Mouse (Mus musculus) heart, embryonic 15.5 days (tissue): Measurements from ENCODE around the gene Rhbdd1. TPM values are rescaled to one million over a fixed set of nuclear protein-coding genes. Genes with fewer than 3 reads are reported as not detected.

ENCODE experiments used
- ATAC-seq: fragments of 200-750 bp; cut with Nextera tagmentation; replicated peaks from 2 replicates; pipeline ENCODE4 v1.8.0; 2017; ENCODE audit warnings: low read depth, moderate TSS enrichment; ENCODE audit not compliant: insufficient number of reproducible peaks, insufficient read depth, low FRiP score
- H3K27ac ChIP-seq: fragments of 300-500 bp; sonication (generic); 2 replicates; pipeline ENCODE4 v1.5.1; 2015; ENCODE audit warnings: mild to moderate bottlenecking, inconsistent platforms
- H3K27me3 ChIP-seq: fragments of 300-500 bp; sonication (generic); 2 replicates; pipeline ENCODE4 v1.6.1; 2015; ENCODE audit warnings: inconsistent platforms
- H3K36me3 ChIP-seq: fragments of 300-500 bp; sonication (generic); 2 replicates; pipeline ENCODE4 v1.6.1; 2015; ENCODE audit warnings: mild to moderate bottlenecking, inconsistent platforms
- H3K4me1 ChIP-seq: fragments of 300-500 bp; sonication (generic); replicated peaks from 2 replicates; pipeline ENCODE4 v1.6.1; 2015; ENCODE audit warnings: inconsistent platforms
- H3K4me2 ChIP-seq: fragments of 300-500 bp; sonication (generic); 2 replicates; pipeline ENCODE4 v1.6.1; 2015; ENCODE audit warnings: inconsistent platforms, mild to moderate bottlenecking, moderate library complexity
- H3K4me3 ChIP-seq: fragments of 300-500 bp; sonication (generic); 2 replicates; pipeline ENCODE4 v1.5.1; 2015; ENCODE audit warnings: mild to moderate bottlenecking, inconsistent platforms
- H3K9ac ChIP-seq: fragments of 300-500 bp; sonication (generic); 2 replicates; pipeline ENCODE4 v1.6.1; 2015; ENCODE audit warnings: mild to moderate bottlenecking, inconsistent platforms
- H3K9me3 ChIP-seq: fragments of 300-500 bp; sonication (generic); replicated peaks from 2 replicates; pipeline ENCODE4 v1.6.1; 2016; ENCODE audit warnings: inconsistent platforms
- WGBS: fragments of 180-500 bp; shearing (Covaris S2); methylation state at CpG from one replicate; pipeline ENCODE4 v1.1.7; 2015; ENCODE audit warnings: mixed read lengths; 5-methylcytosine and 5-hydroxymethylcytosine counted together
- polyA plus RNA-seq: library from polyadenylated mRNA; unstranded; fragments of >200 nt; fragmentation: Nextera tagmentation; extraction: Ambion mirVana; gene quantifications from 2 replicates; pipeline ENCODE4 v1.2.1, GENCODE M21; 2015

Rhbdd1 gene
- polyA plus RNA-seq, 1 experiment from 2014 or later, result 7.6 TPM

GRCm38 (mm10) chr1:82286190-82287051 is 29.8 kb upstream of the Rhbdd1 start:
- Histone ChIP-seq H3K4me2 (peak overlapping the region; percentile 85), H3K36me3 (peaks cover 5% of the 10 kb centered on the region; the same call in 1 of the 2 replicates), H3K9ac (peak overlapping the region; percentile 70), H3K9me3 (no peaks in the 10 kb centered on the region), H3K27ac (peak overlapping the region; percentile 97), H3K4me1 (peaks cover 42% of the 10 kb centered on the region), H3K4me3 (peak overlapping the region; percentile 81), H3K27me3 (0 out of 2 replicates have a peak, but pooled peaks cover 4% of the 10 kb centered on the region)
- WGBS, result 20% methylated on average over 15 of the region's 15 CpGs
- no peak for ATAC-seq

GRCm38 (mm10) chr1:82287052-82287775 is 29.0 kb upstream of the Rhbdd1 start:
- Histone ChIP-seq H3K27ac (peak overlapping the region; percentile 97), H3K9me3 (no peaks in the 10 kb centered on the region), H3K9ac (peak overlapping the region; percentile 70), H3K4me3 (peak overlapping the region; percentile 81), H3K36me3 (peaks cover 5% of the 10 kb centered on the region; the same call in 1 of the 2 replicates), H3K4me2 (peak overlapping the region; percentile 85), H3K27me3 (peaks cover 4% of the 10 kb centered on the region; the same call in 1 of the 2 replicates), H3K4me1 (peaks cover 41% of the 10 kb centered on the region)
- ATAC-seq, result no peak
- WGBS, result 41% methylated on average over 22 of the region's 22 CpGs

GRCm38 (mm10) chr1:82287776-82288325 is 28.4 kb upstream of the Rhbdd1 start:
- Histone ChIP-seq H3K4me2 (peak overlapping the region; percentile 85), H3K36me3 (peaks cover 5% of the 10 kb centered on the region; the same call in 1 of the 2 replicates), H3K27me3 (peaks cover 4% of the 10 kb centered on the region; the same call in 1 of the 2 replicates), H3K27ac (peak overlapping the region; percentile 97), H3K4me1 (peaks cover 40% of the 10 kb centered on the region), H3K4me3 (peak overlapping the region; percentile 81), H3K9me3 (no peaks in the 10 kb centered on the region), H3K9ac (peak overlapping the region; percentile 70)
- no peak for ATAC-seq
- 68% methylated on average over 16 of the region's 16 CpGs for WGBS

GRCm38 (mm10) chr1:82288421-82288990 is 27.7 kb upstream of the Rhbdd1 start:
- no peak for ATAC-seq
- H3K36me3 ChIP-seq, result peaks cover 5% of the 10 kb centered on the region; the same call in 1 of the 2 replicates
- H3K4me1 ChIP-seq, result peaks cover 44% of the 10 kb centered on the region
- peak overlapping the region; percentile 85 for H3K4me2 ChIP-seq
- peak overlapping the region; percentile 79 for H3K9ac ChIP-seq
- peak overlapping the region; percentile 81 for H3K4me3 ChIP-seq
- H3K27me3 ChIP-seq, result peaks cover 4% of the 10 kb centered on the region; the same call in 1 of the 2 replicates
- H3K9me3 ChIP-seq, result no peaks in the 10 kb centered on the region
- 0 out of 2 replicates have a peak overlapping the region, but pooled peaks have one; percentile 97 for H3K27ac ChIP-seq
- WGBS, result 82% methylated on average over 18 of the region's 18 CpGs

GRCm38 (mm10) chr1:82289116-82289989 is 26.9 kb upstream of the Rhbdd1 start:
- Histone ChIP-seq H3K27ac (peak overlapping the region; percentile 99), H3K4me1 (peaks cover 44% of the 10 kb centered on the region), H3K36me3 (peaks cover 5% of the 10 kb centered on the region; the same call in 1 of the 2 replicates), H3K27me3 (peaks cover 4% of the 10 kb centered on the region; the same call in 1 of the 2 replicates), H3K9ac (peak overlapping the region; percentile 79), H3K4me3 (peak overlapping the region; percentile 81), H3K4me2 (peak overlapping the region; percentile 85), H3K9me3 (no peaks in the 10 kb centered on the region)
- 55% methylated on average over 35 of the region's 35 CpGs for WGBS
- ATAC-seq, result no peak

GRCm38 (mm10) chr1:82289990-82290681 is 26.1 kb upstream of the Rhbdd1 start:
- H3K36me3 ChIP-seq, result peaks cover 5% of the 10 kb centered on the region; the same call in 1 of the 2 replicates
- H3K9ac ChIP-seq, result peak overlapping the region; percentile 79
- WGBS, result under 1% methylated on average over 45 of the region's 45 CpGs
- H3K4me3 ChIP-seq, result peak overlapping the region; percentile 81
- peak overlapping the region; percentile 85 for H3K4me2 ChIP-seq
- ATAC-seq, result no peak
- H3K4me1 ChIP-seq, result peaks cover 44% of the 10 kb centered on the region
- peaks cover 8% of the 10 kb centered on the region for H3K27me3 ChIP-seq
- H3K9me3 ChIP-seq, result no peaks in the 10 kb centered on the region
- H3K27ac ChIP-seq, result peak overlapping the region; percentile 99

- 1% methylated on average over 31 of the region's 31 CpGs for WGBS
These were observed 25.5 kb upstream of the Rhbdd1 start for GRCm38 (mm10) chr1:82290723-82291150.

GRCm38 (mm10) chr1:82291151-82291797 is 25.0 kb upstream of the Rhbdd1 start, which contains the start of gene Irs1:
Irs1 (minus strand) TSS chr1:82291416.
- WGBS, result under 1% methylated on average over 49 of the region's 60 CpGs
- ATAC-seq, result peak; percentile 88
- H3K4me1 ChIP-seq, result peaks cover 44% of the 10 kb centered on the region
- H3K27ac ChIP-seq, result peak within 1 kb of the TSS; percentile 99
- peak within 1 kb of the TSS; percentile 81 for H3K4me3 ChIP-seq
- peaks cover 16% of the 10 kb centered on the region for H3K27me3 ChIP-seq
- no peaks in the 10 kb centered on the region for H3K9me3 ChIP-seq
- peaks cover 5% of the 10 kb centered on the region; the same call in 1 of the 2 replicates for H3K36me3 ChIP-seq
- peak within 1 kb of the TSS; percentile 85 for H3K4me2 ChIP-seq
- peak within 1 kb of the TSS; percentile 79 for H3K9ac ChIP-seq

More at GRCm38 (mm10) chr1:82290723-82291150, 25.5 kb upstream of the Rhbdd1 start:
- peaks cover 5% of the 10 kb centered on the region; the same call in 1 of the 2 replicates for H3K36me3 ChIP-seq
- H3K4me3 ChIP-seq, result peak overlapping the region; percentile 81
- peak overlapping the region; percentile 99 for H3K27ac ChIP-seq
- peak overlapping the region; percentile 79 for H3K9ac ChIP-seq
- H3K27me3 ChIP-seq, result peaks cover 11% of the 10 kb centered on the region
- peak overlapping the region; percentile 85 for H3K4me2 ChIP-seq
- no peaks in the 10 kb centered on the region for H3K9me3 ChIP-seq
- ATAC-seq, result peak; percentile 68
- peaks cover 44% of the 10 kb centered on the region for H3K4me1 ChIP-seq
